Mouse (Mus musculus) embryonic fibroblast, embryonic 13.5 days (primary cell): ENCODE results near the gene Smtnl2. TPM values are rescaled to one million over a fixed set of nuclear protein-coding genes. Genes with fewer than 3 reads are reported as not detected.

Source experiments
- H3K27ac ChIP-seq: 2 replicates; pipeline ENCODE4 v1.5.1; 2012; ENCODE audit warnings: low read length, control low read depth, inconsistent platforms; ENCODE audit not compliant: insufficient read depth
- H3K4me1 ChIP-seq: 2 replicates; pipeline ENCODE4 v1.6.1; 2011; ENCODE audit warnings: low read length; ENCODE audit not compliant: control insufficient read depth, insufficient read depth
- H3K4me3 ChIP-seq: 2 replicates; pipeline ENCODE4 v1.5.1; 2011; ENCODE audit warnings: mild to moderate bottlenecking, control low read depth, low read length; ENCODE audit not compliant: insufficient read depth
- CTCF ChIP-seq: IDR thresholded peaks from 2 replicates; pipeline ENCODE4 v1.5.1; 2011; ENCODE audit warnings: mild to moderate bottlenecking, control low read depth, low read length, moderate library complexity, borderline replicate concordance; ENCODE audit not compliant: insufficient read depth
- POLR2A ChIP-seq: IDR thresholded peaks from 2 replicates; pipeline ENCODE4 v1.6.1; 2011; ENCODE audit warnings: low read depth, mild to moderate bottlenecking, control low read depth, low read length, moderate library complexity
- polyA plus RNA-seq: library from polyadenylated mRNA; stranded (reverse); fragments of >200 nt; gene quantifications from 2 replicates; pipeline ENCODE4 v1.2.4, GENCODE M21; 2011; ENCODE audit warnings: low read depth; ENCODE audit not compliant: missing spikeins, insufficient read length

The Smtnl2 gene
- polyA plus RNA-seq, 1 experiment: 0.28 TPM

DNA sequence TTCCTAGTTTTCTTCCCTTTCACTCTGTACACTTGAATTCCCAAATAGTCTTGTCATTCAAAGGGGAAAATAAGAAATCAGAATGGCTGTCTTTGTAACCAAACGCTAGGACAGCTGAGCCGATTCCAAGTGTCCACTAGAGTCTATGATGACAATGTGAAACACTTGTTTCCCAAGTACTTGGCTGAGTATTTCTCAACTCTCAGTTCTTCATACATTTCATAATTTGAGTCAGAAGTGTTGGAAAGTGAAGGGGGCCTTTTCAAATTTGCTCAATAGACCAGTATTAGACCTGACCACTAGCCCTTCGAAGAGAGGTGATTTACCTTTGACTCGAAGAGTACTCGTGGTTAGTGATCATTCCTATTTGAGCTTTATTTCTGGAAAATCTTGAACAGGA lies 47.0 kb downstream of the Smtnl2 start:
- no peak overlapping the region for H3K4me3 ChIP-seq
- no peak for TF ChIP-seq CTCF

DNA sequence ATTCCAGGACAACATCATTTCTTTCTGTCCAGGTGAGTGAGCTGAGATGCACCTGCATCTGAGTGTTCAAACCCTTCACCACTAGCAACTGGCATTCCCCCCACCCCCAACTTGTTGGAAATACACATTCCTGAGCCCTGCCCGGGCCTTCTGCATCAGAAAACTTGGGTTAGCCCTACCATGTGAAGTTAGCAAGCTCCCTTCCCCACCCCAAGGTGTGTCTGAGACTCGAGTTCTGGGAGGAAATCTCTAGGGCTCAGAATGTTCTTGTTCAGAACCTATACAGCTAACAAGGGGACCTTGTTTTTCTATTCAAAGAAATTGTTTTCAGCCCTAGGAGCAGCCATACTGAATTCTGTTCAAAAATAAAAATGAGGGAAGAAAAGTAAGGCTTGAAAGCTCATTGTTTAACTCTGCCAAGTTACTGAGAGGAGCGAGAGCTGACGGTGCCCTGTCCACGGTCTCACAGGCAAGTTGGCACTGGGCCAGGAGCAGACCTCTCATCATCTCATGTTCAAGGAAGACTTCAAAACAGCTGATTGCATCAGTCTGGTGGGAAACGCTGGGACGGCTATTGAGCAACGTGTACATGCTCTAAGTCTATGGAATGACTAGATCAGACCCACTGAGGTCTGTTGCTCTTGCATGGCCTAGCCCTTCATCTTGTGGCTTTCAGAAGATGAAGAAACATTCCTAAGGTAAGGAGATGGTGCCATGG lies 47.8 kb downstream of the Smtnl2 start:
- H3K27ac ChIP-seq: no peak overlapping the region
- TF ChIP-seq POLR2A (no peak), CTCF (no peak)
- H3K4me3 ChIP-seq: no peak overlapping the region
- H3K4me1 ChIP-seq: no peaks in the 10 kb centered on the region; the same call in 1 of the 2 replicates

More for the DNA sequence above, 47.0 kb downstream of the Smtnl2 start:
- Histone ChIP-seq H3K27ac (no peak overlapping the region), H3K4me1 (no peaks in the 10 kb centered on the region; the same call in 1 of the 2 replicates)

DNA sequence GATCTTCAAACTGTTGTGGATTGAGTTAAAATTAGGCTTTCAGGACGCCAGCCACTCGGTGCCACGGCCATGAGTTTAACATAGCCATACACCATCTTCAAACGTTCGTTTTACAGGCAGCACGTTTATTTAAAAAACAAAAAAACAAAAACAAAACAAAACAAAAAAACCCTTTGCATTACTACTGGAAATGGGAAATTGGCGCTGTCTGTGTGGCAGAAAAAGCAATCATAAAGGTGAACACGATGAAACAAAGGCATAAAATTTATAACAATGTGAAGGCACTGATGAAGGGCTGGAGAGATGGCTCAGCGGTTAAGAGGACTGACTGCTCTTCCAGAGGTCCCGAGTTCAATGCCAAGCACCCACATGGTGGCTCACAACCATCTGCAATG lies 49.2 kb downstream of the Smtnl2 start, which contains the start of gene Tekt1:
Gene Tekt1 (minus strand): TSS at position 96 of the 395 bp plus-strand sequence.
- Histone ChIP-seq H3K4me3 (peak within 1 kb of the TSS; percentile 53), H3K27ac (no peak within 1 kb of the TSS), H3K4me1 (no peaks in the 10 kb centered on the region; the same call in 1 of the 2 replicates)
- no peak for TF ChIP-seq CTCF
- no peak for TF ChIP-seq POLR2A

DNA sequence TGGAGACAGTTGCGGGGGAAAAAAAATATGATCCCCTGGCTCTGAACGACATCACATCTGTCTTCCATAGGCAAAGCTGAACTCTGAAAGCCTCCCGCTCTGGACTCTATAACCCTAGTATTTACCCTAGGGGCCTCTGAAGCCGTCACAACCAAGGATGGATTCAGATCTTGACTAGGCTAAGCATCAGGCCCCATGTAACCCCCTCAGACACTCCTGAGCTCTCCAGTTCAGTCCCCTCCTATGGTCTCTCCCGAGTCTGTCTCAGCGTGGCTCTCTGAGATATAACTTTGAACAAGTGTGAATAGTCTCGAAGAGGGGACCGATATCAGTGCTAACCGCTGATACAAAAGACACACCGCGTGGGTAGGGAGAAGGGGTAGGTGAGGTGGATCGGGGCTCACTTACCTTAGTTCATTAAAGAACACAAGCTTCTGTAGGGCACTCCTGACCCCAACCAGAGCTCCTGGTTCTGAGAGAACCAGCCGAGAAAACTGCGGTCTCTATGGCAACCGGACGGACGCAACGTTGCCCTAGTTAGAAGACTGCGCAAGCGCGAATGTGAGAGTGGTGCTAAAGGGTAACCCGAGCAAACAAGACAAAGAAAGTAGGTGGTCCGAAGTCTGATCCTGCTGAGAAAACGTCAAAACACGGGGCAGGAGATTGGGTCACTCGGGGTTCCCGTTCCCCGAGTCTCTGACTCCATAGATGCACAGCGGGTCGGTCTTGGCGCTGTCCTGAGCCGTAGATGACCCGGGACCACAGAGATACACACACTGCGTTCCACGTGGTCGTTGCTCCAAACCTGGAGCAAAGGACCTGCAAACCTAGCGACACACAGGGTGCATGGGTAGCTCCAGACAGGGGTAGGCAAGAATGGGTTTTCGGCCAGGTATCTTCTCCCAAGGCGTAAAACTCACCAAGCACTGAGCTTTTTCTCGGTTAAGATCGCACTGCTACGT lies 49.8 kb downstream of the Smtnl2 start:
- Histone ChIP-seq H3K4me1 (no peaks in the 10 kb centered on the region; the same call in 1 of the 2 replicates), H3K4me3 (peak overlapping the region; percentile 53), H3K27ac (no peak overlapping the region)
- no peak for TF ChIP-seq CTCF
- TF ChIP-seq POLR2A: no peak

DNA sequence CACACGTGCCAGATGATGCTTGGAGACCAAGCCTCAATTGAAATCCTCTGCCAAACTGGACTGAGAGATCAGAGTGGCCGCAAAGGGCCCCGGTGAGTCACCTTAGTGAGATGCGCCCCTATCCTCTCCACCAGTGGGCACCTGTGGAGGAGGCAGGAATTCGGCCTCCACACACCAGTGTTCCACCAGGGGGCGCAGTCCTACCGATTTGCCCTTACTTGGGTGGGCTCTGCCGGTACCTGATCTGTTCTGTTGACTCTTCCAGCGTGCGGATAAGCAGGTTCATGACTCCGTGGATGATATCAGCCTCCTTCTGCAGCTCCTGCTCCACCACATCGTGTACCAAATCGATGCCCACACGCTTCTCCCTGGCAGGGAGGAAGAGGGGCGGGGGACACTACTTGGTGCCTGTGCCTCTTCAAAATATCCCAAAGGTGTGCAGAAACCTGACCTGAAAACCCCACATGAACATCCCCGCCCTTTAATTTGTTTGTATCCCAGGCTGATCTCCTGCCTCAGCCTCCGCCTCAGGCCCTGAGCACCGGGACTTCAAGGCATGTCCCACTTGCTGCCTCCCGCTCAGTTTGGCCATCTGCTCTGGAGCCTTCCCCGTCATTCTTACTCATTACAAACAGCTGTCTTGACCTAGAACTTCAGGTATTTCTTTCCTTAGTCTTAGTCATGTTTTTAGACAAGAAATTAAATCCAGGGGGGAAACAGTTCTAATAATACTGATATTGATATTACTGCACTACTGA lies 56.4 kb downstream of the Smtnl2 start:
- TF ChIP-seq CTCF (peak; percentile 86), POLR2A (no peak)
- no peaks in the 10 kb centered on the region for H3K4me1 ChIP-seq
- no peak overlapping the region for H3K27ac ChIP-seq
- no peak overlapping the region for H3K4me3 ChIP-seq

DNA sequence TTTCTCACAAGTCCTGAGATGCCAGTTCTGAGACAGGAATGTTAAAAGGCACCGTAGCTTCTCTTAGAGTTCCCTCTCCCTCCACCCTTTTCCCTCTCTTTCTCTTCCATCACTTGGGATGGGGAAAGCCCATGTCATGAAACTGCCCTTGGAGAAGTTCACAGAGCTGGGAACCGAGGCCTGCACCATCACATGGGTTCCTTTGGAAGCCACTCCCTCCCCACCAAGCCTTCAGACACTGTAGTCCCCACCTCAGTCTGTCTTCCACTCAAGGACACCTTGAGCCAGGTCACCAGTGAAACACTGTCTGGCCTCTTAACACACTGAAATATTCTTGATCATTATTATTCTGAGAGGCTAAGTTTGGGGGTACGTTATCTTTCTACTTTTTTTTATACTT lies 58.3 kb downstream of the Smtnl2 start:
- H3K4me1 ChIP-seq: no peaks in the 10 kb centered on the region
- H3K27ac ChIP-seq: no peak overlapping the region
- no peak overlapping the region for H3K4me3 ChIP-seq
- TF ChIP-seq CTCF (no peak), POLR2A (no peak)

DNA sequence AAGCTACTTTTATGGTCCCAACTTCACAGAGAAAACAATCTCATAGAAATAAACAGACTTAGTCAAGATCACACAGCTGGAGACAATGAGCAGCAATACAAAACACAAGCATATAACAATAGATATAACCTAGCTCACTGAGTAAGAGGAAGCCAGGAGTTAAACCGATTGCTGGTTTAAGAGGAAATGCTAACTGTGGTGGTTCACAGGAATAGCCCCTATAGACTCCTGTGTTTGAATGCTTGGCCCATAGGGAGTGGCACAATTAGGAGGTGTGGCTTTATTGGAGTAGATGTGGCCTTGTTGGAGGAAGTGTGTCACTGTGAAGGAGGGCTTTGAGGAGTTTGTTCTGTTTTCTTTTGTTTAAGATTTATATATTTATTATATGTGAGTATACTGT lies 59.2 kb downstream of the Smtnl2 start:
- no peak overlapping the region for H3K4me3 ChIP-seq
- H3K4me1 ChIP-seq: no peaks in the 10 kb centered on the region
- TF ChIP-seq POLR2A (no peak), CTCF (no peak)
- H3K27ac ChIP-seq: no peak overlapping the region

DNA sequence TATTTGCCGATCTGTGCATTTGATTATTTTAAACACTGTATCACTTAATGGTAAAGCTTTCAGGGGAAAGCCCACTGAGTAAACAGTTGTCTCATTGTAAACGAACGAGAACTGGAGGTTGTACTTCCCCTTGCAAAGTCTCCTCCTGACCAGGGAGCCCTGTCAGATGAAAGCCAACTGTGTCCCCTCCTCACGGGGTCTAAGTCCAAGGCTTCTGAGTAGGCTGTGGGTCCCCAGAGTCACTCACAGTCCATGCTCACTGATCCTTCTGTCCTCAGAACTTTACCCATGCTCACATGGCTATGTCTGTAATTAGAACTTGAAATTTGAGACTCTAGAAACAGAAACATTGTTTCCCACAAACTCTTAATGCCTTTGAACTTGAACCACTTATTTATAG lies 61.9 kb downstream of the Smtnl2 start:
- TF ChIP-seq POLR2A: no peak
- TF ChIP-seq CTCF: no peak
- no peak overlapping the region for H3K4me3 ChIP-seq
- no peak overlapping the region for H3K27ac ChIP-seq
- H3K4me1 ChIP-seq: no peaks in the 10 kb centered on the region

DNA sequence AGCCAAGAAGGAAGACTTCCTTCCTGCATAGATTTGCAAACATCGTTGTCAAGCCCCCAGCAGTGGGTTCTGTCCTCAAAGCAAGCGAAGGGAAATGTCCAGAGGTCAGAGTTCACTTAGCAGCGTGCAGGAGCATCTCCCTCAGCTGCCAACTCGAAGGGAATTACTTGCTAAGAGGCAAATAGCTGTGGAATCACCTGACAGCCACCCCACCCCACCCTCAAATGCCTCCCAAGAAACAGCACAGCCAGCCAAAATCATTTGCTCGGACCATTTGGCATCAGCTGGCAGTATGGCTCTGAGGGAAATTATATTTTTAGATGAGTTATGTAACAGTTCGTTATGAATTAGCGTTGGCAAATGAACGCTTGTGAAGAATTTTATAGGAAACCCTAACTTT lies 62.5 kb downstream of the Smtnl2 start:
- Histone ChIP-seq H3K27ac (no peak overlapping the region), H3K4me3 (no peak overlapping the region), H3K4me1 (no peaks in the 10 kb centered on the region)
- TF ChIP-seq POLR2A (no peak), CTCF (no peak)

DNA sequence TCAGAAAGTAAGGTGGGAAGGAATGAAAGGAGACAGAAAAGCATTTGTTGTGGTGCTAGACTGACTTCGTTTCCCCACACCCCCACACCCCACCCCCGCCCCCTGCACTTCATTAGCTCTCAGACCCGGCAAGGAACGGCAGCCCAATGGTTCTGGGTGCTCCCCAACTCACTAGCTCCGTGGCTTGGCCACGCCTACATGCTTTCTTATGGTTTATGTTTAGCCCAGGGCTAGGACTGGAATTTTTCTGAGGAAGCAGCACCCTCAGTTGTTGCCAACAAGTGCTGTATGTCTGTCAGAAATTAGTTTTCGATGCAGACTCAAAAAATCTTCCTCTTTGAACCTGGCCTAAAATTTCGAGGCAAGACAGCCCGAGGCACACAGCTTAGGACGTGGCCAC lies 63.0 kb downstream of the Smtnl2 start:
- no peaks in the 10 kb centered on the region for H3K4me1 ChIP-seq
- no peak for TF ChIP-seq POLR2A
- TF ChIP-seq CTCF: no peak
- no peak overlapping the region for H3K4me3 ChIP-seq
- no peak overlapping the region for H3K27ac ChIP-seq
